Mouse (Mus musculus) myocyte (in vitro differentiated cells): ENCODE data around the gene Celf5. TPM values are rescaled to one million over a fixed set of nuclear protein-coding genes. Genes with fewer than 3 reads are reported as not detected.

Source experiments
- H3K27me3 ChIP-seq: one replicate; pipeline ENCODE4 v1.6.1; 2011; ENCODE audit not compliant: control insufficient read depth, insufficient read depth, insufficient read length
- H3K36me3 ChIP-seq: one replicate; pipeline ENCODE4 v1.6.1; 2011; ENCODE audit not compliant: control insufficient read depth, insufficient read depth
- H3K4me2 ChIP-seq: one replicate; pipeline ENCODE4 v1.6.1; 2011; ENCODE audit warnings: low read depth, control low read depth
- H3K4me3 ChIP-seq: one replicate; pipeline ENCODE4 v1.5.1; 2011; ENCODE audit warnings: mild to moderate bottlenecking, control low read depth, moderate library complexity
- H3K79me2 ChIP-seq: one replicate; pipeline ENCODE4 v1.6.1; 2011; ENCODE audit not compliant: control insufficient read depth, insufficient read depth
- H3ac ChIP-seq: one replicate; pipeline ENCODE4 v1.6.1; 2011; ENCODE audit not compliant: control insufficient read depth, insufficient read length
- CEBPB ChIP-seq: IDR thresholded peaks from 2 replicates; pipeline ENCODE4 v1.6.1; 2011; ENCODE audit warnings: mild to moderate bottlenecking, moderate library complexity; ENCODE audit not compliant: poor library complexity, insufficient read depth, severe bottlenecking
- E2F4 ChIP-seq: IDR thresholded peaks from one replicate; pipeline ENCODE4 v1.6.1; 2011; ENCODE audit warnings: mild to moderate bottlenecking, control low read depth, moderate library complexity; ENCODE audit not compliant: insufficient read depth
- MAX ChIP-seq: IDR thresholded peaks from one replicate; pipeline ENCODE4 v1.6.1; 2011; ENCODE audit warnings: low read depth, mild to moderate bottlenecking, control low read depth
- MYOD1 ChIP-seq, 3 experiments: IDR thresholded peaks; one replicate each; pipeline ENCODE4 v1.6.1; 2011; ENCODE audit warnings: control low read depth in 2 of 3, low read depth in 2 of 3, mild to moderate bottlenecking in 2 of 3, moderate library complexity in 1 of 3; ENCODE audit not compliant: insufficient read length in 2 of 3, control insufficient read depth in 1 of 3
- MYOG ChIP-seq, 3 experiments: IDR thresholded peaks; one replicate each; pipeline ENCODE4 v1.6.1; 2011; ENCODE audit warnings: control low read depth in 2 of 3, low read depth in 2 of 3, mild to moderate bottlenecking in 2 of 3; ENCODE audit not compliant: insufficient read length in 2 of 3, control insufficient read depth in 1 of 3, insufficient read depth in 1 of 3
- POLR2A ChIP-seq: IDR thresholded peaks from one replicate; pipeline ENCODE4 v1.6.1; 2011; ENCODE audit warnings: low read depth, mild to moderate bottlenecking, control low read depth, moderate library complexity; ENCODE audit not compliant: insufficient read length
- POLR2AphosphoS2 ChIP-seq: IDR thresholded peaks from one replicate; pipeline ENCODE4 v1.6.1; 2011; ENCODE audit warnings: low read depth, control low read depth; ENCODE audit not compliant: insufficient read length
- REST ChIP-seq: IDR thresholded peaks from one replicate; pipeline ENCODE4 v1.6.1; 2011; ENCODE audit warnings: mild to moderate bottlenecking, control low read depth, moderate library complexity; ENCODE audit not compliant: insufficient read depth, insufficient read length
- SRF ChIP-seq: IDR thresholded peaks from one replicate; pipeline ENCODE4 v1.6.1; 2011; ENCODE audit warnings: low read depth; ENCODE audit not compliant: control insufficient read depth, insufficient read length
- TCF12 ChIP-seq: IDR thresholded peaks from one replicate; pipeline ENCODE4 v1.6.1; 2011; ENCODE audit warnings: mild to moderate bottlenecking, control low read depth; ENCODE audit not compliant: poor library complexity, insufficient read depth, severe bottlenecking
- TCF3 ChIP-seq: IDR thresholded peaks from one replicate; pipeline ENCODE4 v1.6.1; 2011; ENCODE audit warnings: low read depth, control low read depth; ENCODE audit not compliant: insufficient read length
- USF1 ChIP-seq: IDR thresholded peaks from one replicate; pipeline ENCODE4 v1.6.1; 2011; ENCODE audit warnings: low read depth, mild to moderate bottlenecking, control low read depth, moderate library complexity
- polyA plus RNA-seq: library from polyadenylated mRNA; unstranded; fragments of >200 nt; fragmentation: generic; extraction: Trizol; gene quantifications from one replicate; pipeline ENCODE4 v1.2.1, GENCODE M21; 2012; ENCODE audit warnings: missing spikeins

The Celf5 gene
- polyA plus RNA-seq, 1 experiment: 0.37 TPM

- Histone ChIP-seq H3K4me2 (no peak overlapping the region), H3K79me2 (no peaks in the 10 kb centered on the region), H3K4me3 (no peak overlapping the region), H3ac (no peak overlapping the region), H3K36me3 (no peaks in the 10 kb centered on the region), H3K27me3 (no peaks in the 10 kb centered on the region)
- TF ChIP-seq REST (no peak), TCF12 (no peak)
Observed at GRCm38 (mm10) chr10:81454106-81454505, 28.4 kb downstream of the Celf5 start.

DNA sequence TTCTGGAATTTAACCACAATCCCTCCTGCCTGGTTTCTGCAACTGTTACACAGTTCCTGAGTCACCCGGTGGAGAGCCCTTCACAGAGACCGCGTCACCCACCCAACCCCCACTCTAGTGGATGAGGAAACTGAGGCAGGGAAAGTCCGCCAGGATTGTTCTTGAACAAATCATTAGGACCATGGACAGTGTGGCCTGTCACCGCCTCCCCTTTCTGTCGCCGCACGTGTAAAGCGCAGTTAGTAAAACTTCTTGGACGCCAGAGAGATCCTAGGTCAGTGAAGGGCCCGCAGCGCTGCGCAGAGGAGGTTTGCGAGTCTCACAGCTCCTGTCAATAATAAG, 29.6 kb downstream of the Celf5 start:
- Histone ChIP-seq H3K27me3 (no peaks in the 10 kb centered on the region), H3K4me3 (no peak overlapping the region), H3K36me3 (no peaks in the 10 kb centered on the region), H3ac (no peak overlapping the region), H3K79me2 (no peaks in the 10 kb centered on the region), H3K4me2 (peak overlapping the region; percentile 69)
- no peak for TF ChIP-seq POLR2AphosphoS2
- no peak for TF ChIP-seq MAX
- no peak for TF ChIP-seq E2F4
- TF ChIP-seq CEBPB: no peak
- TF ChIP-seq USF1: no peak
- no peak for TF ChIP-seq MYOD1 (IDR thresholded peaks at IDR 0.05; ENCODE audit: control insufficient read depth in 1 of 3, insufficient read length in 2 of 3, low read depth in 2 of 3)
- TF ChIP-seq SRF: no peak
- no peak for TF ChIP-seq POLR2A
- TF ChIP-seq TCF3: no peak
- no peak for TF ChIP-seq REST
- TF ChIP-seq TCF12: no peak
- no peak for TF ChIP-seq MYOG (IDR thresholded peaks at IDR 0.05; ENCODE audit: control insufficient read depth in 1 of 3, insufficient read depth in 1 of 3, insufficient read length in 2 of 3, low read depth in 2 of 3)

GRCm38 (mm10) chr10:81452237-81452946, 30.1 kb downstream of the Celf5 start:
- peak overlapping the region; percentile 69 for H3K4me2 ChIP-seq
- no peaks in the 10 kb centered on the region for H3K36me3 ChIP-seq
- H3K27me3 ChIP-seq: no peaks in the 10 kb centered on the region
- peak in 2 of 3 experiments; percentile 49 to 79 for TF ChIP-seq MYOD1 (IDR thresholded peaks at IDR 0.05; ENCODE audit: control insufficient read depth in 1 of 3, insufficient read length in 2 of 3, low read depth in 2 of 3)
- TF ChIP-seq REST: no peak
- TF ChIP-seq MYOG (IDR thresholded peaks at IDR 0.05; ENCODE audit: control insufficient read depth in 1 of 3, insufficient read depth in 1 of 3, insufficient read length in 2 of 3, low read depth in 2 of 3): peak in 1 of 3 experiments; percentile 19
- no peaks in the 10 kb centered on the region for H3K79me2 ChIP-seq
- H3K4me3 ChIP-seq: no peak overlapping the region
- H3ac ChIP-seq: no peak overlapping the region

DNA sequence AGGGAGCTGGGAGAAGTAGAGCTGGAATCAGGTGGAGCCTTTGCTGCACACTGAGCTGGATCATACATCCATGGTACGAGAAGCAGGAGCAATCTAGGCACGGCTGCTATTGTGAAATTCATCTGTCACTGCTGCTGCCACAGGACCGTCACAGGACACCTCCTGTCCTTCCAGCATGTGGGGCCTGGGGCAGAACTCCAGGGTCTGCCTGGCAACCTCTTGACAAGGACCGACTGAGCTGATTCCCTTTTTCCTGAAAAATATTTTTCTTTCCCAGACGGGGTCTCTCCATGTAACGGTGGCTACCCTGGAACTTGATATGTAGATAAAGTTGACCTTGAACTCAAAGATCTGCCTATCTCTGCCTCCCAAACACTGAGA, 31.2 kb downstream of the Celf5 start:
- no peaks in the 10 kb centered on the region for H3K27me3 ChIP-seq
- TF ChIP-seq POLR2A (no peak), SRF (no peak), TCF12 (no peak), MYOG (IDR thresholded peaks at IDR 0.05; ENCODE audit: control insufficient read depth in 1 of 3, insufficient read depth in 1 of 3, insufficient read length in 2 of 3, low read depth in 2 of 3) (no peak), CEBPB (no peak), E2F4 (no peak), USF1 (no peak), MAX (no peak), MYOD1 (IDR thresholded peaks at IDR 0.05; ENCODE audit: control insufficient read depth in 1 of 3, insufficient read length in 2 of 3, low read depth in 2 of 3) (no peak), TCF3 (no peak), POLR2AphosphoS2 (no peak), REST (no peak)

GRCm38 (mm10) chr10:81450641-81451364, 31.7 kb downstream of the Celf5 start:
- TF ChIP-seq MYOD1 (IDR thresholded peaks at IDR 0.05; ENCODE audit: control insufficient read depth in 1 of 3, insufficient read length in 2 of 3, low read depth in 2 of 3) (no peak), E2F4 (no peak), CEBPB (no peak), MAX (no peak), SRF (no peak), USF1 (no peak), POLR2A (no peak), TCF3 (no peak), MYOG (IDR thresholded peaks at IDR 0.05; ENCODE audit: control insufficient read depth in 1 of 3, insufficient read depth in 1 of 3, insufficient read length in 2 of 3, low read depth in 2 of 3) (no peak), POLR2AphosphoS2 (no peak), TCF12 (no peak), REST (no peak)
- H3K79me2 ChIP-seq: no peaks in the 10 kb centered on the region
- no peaks in the 10 kb centered on the region for H3K27me3 ChIP-seq
- H3ac ChIP-seq: no peak overlapping the region
- no peaks in the 10 kb centered on the region for H3K36me3 ChIP-seq
- H3K4me3 ChIP-seq: no peak overlapping the region
- no peak overlapping the region for H3K4me2 ChIP-seq

More for the DNA sequence above, 31.2 kb downstream of the Celf5 start:
- Histone ChIP-seq H3K4me3 (no peak overlapping the region), H3K36me3 (no peaks in the 10 kb centered on the region), H3K4me2 (no peak overlapping the region), H3ac (no peak overlapping the region), H3K79me2 (no peaks in the 10 kb centered on the region)
